Mouse (Mus musculus): ENCODE results near the gene Fut2. TPM values are rescaled to one million over a fixed set of nuclear protein-coding genes. Genes with fewer than 3 reads are reported as not detected.

Fut2 gene
- polyA plus RNA-seq (2015; fragmentation: Nextera tagmentation; extraction: Ambion mirVana) = 0.44 and 0.52 TPM in 2 replicates

DNA sequence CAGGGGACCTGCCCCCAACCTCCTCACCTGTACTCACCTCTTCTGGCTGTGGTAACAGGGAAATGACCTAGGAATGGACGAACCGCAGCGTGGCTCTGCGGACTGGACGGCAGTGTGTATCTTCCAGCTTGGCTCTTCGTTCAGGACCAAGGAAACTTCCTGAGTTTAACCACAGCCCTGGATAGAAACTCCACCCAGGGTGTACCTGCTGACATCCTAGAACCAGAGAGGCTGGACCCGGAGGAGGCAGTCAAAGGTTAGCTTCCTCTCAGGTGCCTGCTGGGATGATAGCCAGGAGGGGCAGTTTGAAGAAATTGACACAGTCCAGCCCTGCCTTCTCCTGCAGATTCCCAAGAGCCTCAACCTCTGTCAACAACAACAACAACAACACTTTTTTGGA lies at the start of gene Fut2:
Fut2 (minus strand) TSS at position 234 of the 400 bp plus-strand sequence.
- no peak for DNase-seq (ENCODE audit: low spot score)

DNA sequence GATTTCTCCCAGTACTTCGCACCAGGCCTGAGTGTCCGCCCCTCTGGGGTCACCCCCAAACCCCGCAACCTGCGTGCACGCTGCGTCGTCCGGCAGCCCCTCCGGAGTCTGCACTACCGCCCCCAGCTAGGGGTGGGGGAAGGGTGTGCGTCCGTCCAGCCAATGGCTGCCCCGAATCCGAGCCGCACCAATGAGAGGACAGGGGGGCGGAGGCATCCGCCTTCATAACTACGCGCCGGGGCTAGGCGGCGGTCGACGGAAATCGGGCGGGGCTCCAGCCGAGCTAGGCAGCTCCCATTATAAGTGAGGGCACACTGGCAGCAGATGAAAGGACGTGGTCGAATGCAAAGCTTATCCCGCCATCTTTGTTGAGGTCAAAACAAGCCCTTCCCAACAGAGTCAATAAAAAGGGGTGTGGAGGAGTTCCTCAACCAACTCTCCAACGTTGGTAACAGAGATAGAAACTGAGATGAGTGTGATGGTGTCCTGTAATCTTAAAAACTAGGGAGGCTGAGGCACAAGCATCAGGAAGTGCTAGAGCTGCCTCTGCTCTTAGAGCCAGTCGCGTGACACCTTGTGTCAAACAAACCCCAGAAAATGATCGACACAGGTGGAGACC lies 49.0 kb upstream of the Fut2 start, which contains the start of gene Rpl18:
Rpl18 (plus strand) TSS at position 368 of the 619 bp plus-strand sequence.
- DNase-seq (ENCODE audit: low spot score) = peak; percentile 98

DNA sequence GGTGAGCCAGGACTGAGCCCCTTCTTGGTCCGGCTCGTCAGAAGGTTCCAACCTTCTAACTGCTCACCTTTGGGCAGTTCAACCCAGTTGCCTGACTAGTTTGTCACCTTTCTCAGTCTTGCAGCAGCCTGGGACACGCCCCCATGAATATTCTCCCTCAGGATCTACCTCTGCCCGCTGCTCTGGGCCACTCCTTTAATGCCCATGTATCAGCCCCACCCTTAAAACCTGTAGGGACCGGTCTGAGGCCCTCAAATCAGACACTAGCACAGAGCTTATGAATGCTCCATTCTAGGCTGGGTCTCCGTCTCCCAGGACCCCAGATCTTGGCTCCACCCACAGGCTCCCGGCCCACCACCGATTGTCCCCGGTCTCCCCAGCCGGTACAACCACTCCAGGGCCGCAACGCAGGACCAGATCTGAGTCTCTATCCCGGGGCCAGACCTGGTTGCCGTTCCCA lies 48.5 kb upstream of the Fut2 start:
- DNase-seq (ENCODE audit: low spot score) = no peak

DNA sequence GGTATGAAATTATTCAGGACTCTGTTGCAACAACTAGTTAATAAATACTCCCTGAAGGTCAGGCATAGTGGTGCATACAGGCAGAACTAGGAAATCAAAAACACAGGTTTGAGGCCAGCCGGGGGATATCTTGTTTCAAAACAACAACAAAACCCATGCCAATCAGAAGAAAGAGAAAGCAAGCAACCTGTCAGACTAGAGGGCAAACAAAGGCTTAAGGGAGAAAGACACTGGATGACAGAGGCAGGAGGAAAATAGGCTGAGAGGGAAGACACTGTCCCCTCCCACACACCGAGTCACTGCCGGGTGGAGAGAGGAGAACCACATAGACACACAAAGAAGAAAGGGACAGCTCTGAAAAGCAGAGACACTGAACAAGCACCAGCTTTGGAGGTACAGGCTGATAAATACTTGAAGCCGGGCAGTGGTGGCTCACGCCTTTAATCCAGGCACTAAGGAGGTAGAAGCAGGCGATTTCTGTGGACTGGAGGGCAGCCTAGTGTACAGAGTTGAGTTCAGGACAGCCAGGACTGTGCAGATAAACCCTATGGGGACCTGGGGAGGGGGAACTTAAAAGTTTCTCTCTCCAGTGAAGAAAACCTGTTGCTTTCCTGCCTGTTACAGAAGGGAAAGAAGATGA lies 47.8 kb upstream of the Fut2 start:
- no peak for DNase-seq (ENCODE audit: low spot score)

DNA sequence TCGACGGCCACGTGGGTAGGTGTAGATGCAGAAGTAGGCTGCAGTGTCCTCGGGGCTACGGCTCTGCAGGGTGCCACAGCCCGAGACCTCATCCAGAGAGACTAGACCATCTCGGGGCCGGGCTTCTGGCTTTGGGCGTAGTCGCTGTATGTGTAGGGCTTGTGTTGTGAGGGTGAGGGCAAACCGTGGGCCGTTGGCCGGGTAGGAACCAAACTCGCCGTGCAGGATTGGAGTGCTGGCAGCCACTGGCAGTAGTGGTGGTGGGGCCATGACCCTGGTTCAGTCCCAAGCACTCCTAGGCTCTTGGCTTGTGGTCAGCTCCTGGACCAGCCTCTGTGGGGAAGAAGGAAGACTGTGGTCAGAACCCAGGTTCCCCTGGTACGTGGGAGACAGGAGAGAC lies 47.2 kb upstream of the Fut2 start:
- DNase-seq (ENCODE audit: low spot score) = no peak

DNA sequence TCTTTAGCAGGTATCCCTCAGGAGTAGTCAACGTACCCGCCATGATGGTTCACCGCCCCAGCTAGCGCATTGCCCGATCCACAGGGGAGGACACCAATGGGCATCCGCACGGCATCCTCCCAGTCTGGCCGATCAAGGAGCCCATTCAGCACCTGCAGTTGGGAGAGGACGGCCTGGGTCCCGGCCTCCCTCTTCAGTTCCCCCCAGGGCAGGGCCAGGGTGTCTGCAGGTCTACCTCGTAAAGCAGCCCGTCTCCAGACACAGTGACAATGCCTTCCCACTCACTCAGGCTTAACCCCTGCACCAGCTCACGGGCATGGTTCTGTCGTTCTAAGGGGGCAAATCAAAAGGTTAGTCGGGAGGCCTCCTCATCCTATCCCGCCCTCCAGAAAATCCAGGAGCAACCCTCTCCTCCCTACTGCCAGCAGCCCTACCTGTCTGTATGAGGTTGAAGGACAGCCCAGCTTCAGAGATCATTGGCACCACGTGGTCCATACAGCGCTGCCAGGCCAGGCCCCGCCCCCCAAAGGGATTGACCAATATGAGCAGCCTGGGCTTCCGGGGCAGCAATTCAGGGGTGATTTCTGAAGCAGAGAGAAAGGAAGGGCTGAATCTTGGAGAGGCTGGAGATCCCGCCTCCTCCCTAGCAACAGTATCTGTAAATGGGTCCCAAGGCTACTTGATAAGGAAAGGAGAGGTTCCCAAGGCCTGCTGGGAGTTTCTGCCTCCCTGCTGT lies 46.0 kb upstream of the Fut2 start:
- DNase-seq (ENCODE audit: low spot score) = no peak

DNA sequence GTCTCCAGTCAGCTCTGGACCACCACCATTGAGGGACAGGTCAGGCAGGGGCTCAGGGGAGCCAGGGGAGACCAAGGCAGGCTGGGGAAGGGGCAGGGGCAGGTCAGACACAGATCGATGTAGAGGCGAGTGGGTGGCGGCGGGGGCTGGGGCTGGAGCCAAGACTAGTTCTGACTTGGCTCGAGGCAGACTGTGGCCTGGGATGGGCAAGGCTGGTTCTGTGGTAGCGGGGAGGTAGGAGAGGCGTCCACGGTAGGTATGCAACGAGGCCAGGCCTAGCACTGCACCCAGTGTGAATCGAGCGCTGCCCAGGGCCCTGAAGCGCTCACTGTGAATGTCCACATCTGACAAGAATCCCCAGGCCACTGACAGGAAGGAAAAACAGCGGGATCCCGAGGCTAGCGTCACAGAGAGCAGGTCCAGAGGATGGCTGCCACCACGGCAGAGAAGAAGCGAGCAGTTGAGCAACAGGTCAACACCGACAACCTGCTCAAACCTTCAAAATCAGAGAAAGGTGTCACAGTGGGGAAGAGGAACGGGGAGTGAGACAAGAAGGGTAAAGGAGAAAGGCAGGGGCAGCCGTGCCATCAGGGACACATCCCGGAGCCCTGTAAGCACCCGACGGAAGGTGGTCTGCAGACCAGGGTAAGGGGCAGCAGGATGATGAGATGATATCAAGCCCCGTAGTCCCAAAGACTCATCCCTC lies 45.3 kb upstream of the Fut2 start:
- DNase-seq (ENCODE audit: low spot score) = no peak

DNA sequence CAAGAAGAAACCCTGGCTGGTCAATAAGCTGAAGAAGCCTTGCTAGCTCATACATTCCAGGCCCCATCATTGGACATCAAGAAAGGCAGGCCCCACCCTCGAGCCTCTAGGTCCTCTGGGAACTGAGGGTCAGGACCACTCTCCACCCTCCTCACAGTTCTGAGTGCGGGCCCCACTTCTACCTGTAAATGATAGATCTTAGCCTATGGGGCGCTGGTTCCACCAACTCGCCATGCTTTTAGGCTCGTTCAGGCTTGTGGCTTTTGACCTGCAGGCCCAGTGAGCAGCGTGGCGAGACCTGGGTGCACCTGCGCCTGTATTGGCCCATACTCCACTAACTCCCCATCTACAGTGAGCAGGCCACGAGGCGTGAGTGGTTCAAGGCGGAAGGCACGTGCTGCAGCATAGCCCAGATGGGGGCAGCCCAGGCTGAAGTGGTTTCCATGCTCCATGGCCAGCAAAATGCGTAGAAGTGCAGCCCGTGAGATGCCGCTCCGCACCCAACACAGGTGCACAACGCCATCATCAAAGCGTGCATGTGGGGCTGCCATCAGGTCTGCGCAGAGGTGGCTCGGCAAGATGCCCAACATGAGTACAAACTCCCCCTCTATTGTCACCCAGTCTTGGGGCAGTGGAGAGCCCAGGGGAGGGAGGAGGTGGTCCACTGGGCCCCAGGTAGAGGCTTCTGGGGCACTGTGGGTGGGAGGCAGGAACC lies 44.4 kb upstream of the Fut2 start:
- DNase-seq (ENCODE audit: low spot score) = no peak

DNA sequence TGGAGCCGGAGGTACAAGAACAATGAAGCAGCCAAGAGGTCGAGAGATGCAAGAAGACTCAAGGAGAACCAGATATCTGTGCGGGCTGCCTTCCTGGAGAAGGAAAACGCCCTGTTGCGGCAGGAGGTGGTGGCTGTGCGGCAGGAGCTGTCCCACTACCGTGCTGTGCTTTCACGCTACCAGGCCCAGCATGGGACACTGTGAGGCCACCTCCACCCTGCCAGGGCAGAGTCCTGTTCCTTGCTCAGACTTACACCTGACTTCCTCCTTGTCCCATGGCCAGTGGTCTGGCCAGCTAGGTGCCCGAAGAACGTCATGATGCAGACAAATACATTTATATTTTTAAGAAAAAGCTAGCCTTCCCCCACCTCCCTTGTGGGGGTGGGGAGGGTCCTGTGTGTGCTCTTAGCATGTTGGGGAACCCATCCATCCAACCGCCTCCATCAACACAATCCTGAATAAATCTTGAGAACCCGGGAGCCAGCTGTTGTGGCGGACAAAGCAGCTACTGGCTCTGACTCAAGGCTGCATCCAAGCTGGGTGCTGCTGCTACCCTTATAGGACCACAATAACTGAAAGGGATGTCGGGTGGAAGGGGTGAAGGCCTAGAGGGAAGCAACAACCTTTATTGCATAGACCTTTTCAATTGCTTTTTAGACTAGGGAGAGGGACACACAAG lies 43.6 kb upstream of the Fut2 start:
- DNase-seq (ENCODE audit: low spot score) = no peak

DNA sequence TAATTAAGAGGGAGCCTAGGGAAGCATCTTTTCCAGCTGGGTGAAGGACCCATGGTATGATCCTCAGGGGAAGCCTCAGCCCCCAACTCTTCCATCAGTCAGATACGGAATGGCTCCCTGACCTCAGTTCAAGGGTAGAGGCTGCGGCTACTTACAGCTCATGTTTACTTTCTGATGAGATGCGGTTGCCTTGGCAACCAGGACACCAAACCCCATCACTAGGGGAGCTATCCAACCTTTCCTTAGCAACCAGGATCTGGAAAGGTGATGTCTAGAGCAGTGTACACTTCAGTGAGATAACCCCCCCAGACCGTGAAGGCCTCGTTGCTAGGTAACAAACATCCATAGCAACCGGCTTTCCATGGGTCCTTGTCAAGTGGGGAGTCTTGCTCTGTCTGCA lies 42.8 kb upstream of the Fut2 start:
- no peak for DNase-seq (ENCODE audit: low spot score)

DNA sequence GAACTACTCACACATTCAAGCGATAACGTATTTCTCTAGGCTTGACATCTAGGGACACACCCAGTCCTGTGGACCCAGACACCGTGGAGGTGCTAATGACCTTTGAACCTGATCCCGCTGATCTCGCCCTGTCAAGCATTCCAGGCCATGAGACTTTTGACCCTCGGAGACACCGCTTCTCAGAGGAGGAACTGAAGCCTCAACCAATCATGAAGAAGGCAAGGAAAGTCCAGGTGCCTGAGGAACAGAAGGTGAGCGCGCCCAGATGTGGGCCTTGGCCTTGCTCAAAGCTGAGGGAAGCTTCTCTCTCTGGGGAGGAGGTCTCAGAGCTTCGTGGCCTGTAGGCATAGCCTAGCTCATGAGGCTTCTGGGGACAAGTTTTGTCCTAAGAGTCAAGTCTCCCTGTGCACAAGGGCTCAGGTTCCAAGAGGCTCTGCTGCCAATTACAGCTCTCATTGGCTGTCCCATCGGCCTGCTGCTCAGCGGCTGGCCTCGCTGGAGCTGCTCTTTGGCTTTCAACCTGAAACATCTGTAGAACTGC lies 42.1 kb upstream of the Fut2 start:
- no peak for DNase-seq (ENCODE audit: low spot score)

DNA sequence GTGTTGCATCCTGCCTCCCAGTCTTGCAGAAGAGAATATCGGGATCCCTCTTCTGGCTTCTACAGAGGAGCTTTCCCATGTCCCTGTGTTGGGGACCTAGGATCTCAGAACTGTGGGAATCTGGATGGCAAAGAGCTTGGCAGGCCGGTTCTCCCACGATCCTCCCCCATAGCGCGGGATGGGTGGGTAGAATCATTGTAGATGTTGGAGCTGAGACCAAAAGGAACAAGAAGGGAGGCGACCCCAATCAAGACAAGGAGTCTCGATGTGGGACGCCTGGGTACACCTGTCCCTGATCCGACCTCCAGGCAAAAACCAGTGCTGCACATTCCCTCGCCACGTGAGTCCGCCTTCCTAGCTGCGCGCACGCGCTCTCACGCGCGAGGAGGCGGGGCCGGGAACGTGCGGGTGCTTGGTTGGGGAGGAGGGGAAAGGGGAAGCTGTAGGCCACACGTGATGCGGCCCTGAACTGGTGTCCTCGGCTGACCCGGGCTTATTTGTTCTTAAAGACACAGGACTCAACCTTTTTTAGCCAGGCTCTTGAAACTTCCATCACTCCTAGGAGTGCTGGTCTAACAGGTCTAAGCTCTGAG lies 41.3 kb upstream of the Fut2 start:
- peak; percentile 86 for DNase-seq (ENCODE audit: low spot score)

DNA sequence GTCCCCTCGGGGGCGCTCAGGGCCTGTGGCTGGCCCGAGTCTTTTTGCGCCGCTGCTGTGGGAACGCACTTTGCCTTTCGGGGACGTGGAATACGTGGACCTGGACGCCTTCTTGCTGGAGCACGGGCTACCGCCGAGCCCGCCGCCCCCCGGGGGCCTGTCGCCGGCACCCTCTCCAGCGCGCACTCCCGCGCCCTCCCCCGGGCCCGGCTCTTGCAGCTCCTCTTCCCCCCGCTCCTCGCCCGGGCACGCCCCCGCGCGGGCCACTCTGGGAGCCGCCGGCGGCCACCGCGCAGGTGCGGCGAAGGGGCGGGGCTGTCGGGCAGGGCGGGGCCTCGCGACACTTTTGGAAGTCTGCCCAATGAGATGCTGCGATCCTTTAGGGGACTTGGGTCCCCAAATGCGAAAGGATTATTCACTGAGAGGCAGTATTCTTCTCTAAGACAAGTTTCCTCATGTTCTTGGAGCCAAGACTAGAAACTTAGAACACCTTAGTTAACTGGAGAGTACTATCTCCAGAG lies 40.6 kb upstream of the Fut2 start:
- DNase-seq (ENCODE audit: low spot score) = peak; percentile 93

DNA sequence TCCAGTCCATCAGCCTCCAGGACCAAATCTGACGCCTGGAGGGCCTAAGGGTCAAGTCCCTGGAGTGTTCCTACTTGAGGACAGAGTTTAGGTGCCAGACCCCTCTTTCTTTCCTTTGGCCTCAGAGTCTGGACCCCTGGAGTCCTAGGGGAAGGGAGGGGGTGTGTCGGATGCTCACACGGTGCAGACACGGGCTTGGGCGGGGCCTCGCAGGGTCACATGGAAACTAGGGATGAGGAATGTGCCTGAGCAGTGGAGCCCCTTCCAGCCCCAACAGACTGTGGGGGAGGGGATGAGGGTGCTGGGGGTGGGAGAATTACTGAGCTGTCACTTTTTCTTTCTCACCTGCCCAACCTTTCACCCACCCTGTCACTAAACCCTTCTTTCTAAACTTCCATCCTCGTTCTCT lies 39.7 kb upstream of the Fut2 start:
- peak; percentile 23 for DNase-seq (ENCODE audit: low spot score)

DNA sequence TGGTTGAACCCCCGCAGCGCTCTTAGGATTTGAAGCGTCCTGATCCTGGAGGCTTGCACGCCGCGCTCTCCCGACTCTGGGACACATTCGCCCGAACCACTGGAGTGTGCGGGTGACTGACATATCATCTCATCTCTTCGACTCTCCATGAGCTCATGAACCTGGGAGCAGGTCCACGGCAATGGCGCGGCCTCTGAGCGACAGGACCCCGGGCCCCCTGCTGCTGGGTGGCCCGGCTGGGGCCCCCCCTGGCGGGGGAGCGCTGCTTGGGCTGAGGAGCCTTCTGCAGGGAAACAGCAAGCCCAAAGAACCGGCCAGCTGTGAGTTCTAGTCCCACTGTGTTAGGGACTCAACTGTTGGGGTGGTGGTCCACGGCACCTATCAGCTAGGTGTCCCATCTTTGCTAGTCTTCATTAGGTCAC lies 39.3 kb upstream of the Fut2 start:
- peak; percentile 51 for DNase-seq (ENCODE audit: low spot score)

DNA sequence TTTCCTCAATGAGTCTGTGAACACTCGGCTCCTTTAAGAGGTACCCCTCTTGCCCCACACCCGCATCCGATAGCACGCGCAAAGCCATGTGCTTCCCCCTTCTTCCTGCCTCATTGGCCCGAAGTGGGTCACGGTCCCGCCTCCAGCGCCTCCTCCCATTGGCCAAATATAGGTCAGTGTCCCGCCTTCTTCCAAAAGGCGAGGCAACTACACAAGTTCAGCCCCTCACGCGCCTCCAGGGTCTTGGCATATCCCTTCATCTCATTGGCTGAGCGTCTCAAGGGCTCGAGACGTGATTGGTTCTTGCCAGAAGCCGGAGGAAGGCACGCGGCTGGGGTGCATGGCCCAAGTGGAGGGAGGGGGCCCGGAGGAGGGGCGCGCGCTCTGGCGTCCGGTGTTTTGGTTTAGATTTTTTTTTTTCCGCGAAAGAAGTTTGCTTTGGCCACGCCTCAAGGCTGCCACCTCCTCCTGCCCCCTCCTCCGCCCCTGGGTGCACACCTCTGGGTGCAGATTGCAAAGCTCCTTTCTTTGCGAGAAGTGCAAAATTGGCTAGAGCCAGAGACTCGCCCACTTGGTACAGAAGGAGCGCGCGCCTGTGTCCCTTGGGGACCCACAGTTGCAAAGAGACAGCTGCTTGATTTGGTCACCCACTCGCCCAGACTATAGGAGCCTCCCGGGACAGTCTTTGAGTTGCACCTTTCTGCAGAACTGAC lies 38.7 kb upstream of the Fut2 start, which contains the start of gene Dbp:
Dbp (plus strand) TSS at position 359 of the 713 bp plus-strand sequence.
- peak; percentile 99 for DNase-seq (ENCODE audit: low spot score)

DNA sequence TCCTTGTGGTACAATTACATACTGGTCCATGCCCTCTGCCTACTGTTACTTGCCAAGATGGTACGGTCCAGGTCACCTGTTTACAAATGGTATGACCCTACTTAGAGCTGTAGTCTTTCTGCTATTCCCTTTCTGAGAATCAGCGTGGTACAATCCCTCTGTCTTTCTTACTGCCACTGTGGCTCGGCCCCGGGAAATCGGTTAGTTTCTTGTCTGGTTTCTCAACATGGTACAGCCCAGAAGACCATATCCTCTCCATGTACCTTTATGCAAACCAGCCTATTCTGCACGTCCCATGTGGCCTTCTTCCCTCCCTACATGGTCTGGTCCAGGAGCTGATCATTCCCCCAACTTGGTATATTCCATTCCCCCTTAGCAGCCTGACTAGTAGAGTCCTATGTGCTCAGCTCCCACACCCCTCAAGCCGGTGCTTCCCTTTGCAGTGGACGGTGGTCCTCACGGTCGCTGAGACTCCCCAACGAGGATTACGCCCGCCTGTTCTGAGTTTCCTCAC lies 37.9 kb upstream of the Fut2 start:
- peak; percentile 68 for DNase-seq (ENCODE audit: low spot score)

DNA sequence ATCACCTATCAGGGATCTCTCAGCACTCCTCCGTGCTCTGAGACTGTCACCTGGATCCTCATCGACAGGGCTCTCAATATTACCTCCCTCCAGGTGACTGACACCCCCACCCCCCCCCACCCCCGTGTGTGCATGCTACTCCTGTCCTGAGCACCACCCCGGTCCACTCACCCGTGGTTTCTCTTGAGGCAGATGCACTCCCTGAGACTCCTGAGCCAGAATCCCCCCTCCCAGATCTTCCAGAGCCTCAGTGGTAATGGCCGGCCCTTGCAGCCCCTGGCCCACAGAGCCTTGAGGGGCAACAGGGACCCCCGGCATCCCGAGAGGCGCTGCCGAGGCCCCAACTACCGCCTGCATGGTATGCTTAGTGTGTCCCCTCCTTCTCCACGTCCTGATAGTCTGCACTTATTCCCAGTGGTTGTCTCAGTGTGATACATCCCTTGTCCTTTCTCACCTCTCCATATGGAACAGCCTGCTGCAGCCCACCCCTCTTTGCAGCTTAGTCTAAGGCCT lies 37.4 kb upstream of the Fut2 start:
- DNase-seq (ENCODE audit: low spot score) = no peak
